Mouse (Mus musculus) small intestine, adult 2 months (tissue): ENCODE measurements around the gene Adad2.

Source experiments
- CTCF ChIP-seq: fragments of 200-500 bp; IDR thresholded peaks from 2 replicates; pipeline ENCODE4 v1.5.1; 2012; ENCODE audit warnings: low read depth, mild to moderate bottlenecking, control low read depth, inconsistent platforms, low read length, moderate library complexity, mixed read lengths; ENCODE audit not compliant: insufficient replicate concordance, insufficient read length; ENCODE audit errors: extremely low read depth
- POLR2A ChIP-seq: fragments of 200-500 bp; IDR thresholded peaks from 2 replicates; pipeline ENCODE4 v1.6.1; 2012; ENCODE audit warnings: low read depth, mild to moderate bottlenecking, control low read depth, inconsistent platforms, low read length, moderate library complexity

DNA sequence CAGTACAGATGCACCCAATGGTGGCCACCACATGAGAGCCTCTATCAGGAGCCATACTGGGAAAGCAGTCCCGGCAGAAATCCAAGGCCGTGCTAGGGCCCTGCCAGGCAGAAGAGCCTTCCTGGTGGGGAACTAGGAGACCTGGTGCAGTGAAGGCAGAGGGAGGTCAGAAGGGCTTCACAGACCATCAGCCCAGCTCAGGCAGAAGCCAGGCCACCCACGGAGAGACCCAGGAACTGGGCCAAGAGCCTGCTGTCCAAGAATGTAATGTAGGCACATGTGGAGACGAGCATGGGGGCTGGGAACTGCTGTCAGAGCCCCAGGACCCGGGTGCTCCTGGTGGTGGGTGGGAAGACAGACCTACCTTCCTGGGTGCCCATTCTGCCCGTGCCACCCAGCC, 52.7 kb downstream of the Adad2 start:
- TF ChIP-seq CTCF (no peak), POLR2A (no peak)
